Mouse (Mus musculus): ENCODE data around the gene Fam221a.
"Not testable (repeated sequence)": the region's sequence is repeated elsewhere in the genome, so short reads cannot be mapped to it uniquely, and the experiment has no call there.

The Fam221a gene

GRCm38 (mm10) chr6:49378328-49378727, 10.8 kb downstream of the Fam221a start:
- DNase-seq (ENCODE audit: low read depth, low spot score), result no peak

GRCm38 (mm10) chr6:49394276-49394675, 26.7 kb downstream of the Fam221a start:
- DNase-seq (ENCODE audit: low read depth, low spot score), result no peak

GRCm38 (mm10) chr6:49395316-49395715, 27.8 kb downstream of the Fam221a start, which contains the start of gene Stk31:
Gene Stk31, plus strand, starts transcription at chr6:49395604.
- DNase-seq (ENCODE audit: low read depth, low spot score), result no peak

- DNase-seq (ENCODE audit: low read depth, low spot score), result peak; percentile 51
These were observed 29.9 kb downstream of the Fam221a start for GRCm38 (mm10) chr6:49397466-49397865.

GRCm38 (mm10) chr6:49398365-49398764, 30.8 kb downstream of the Fam221a start:
- DNase-seq (ENCODE audit: low read depth, low spot score), result peak; percentile 44

- no peak for DNase-seq (ENCODE audit: low read depth, low spot score)
These were observed 43.3 kb downstream of the Fam221a start for GRCm38 (mm10) chr6:49410830-49411229.

GRCm38 (mm10) chr6:49412967-49413366, 45.4 kb downstream of the Fam221a start:
- not testable (repeated sequence) for DNase-seq (ENCODE audit: low read depth, low spot score)

GRCm38 (mm10) chr6:49415971-49416370, 48.4 kb downstream of the Fam221a start:
- no peak for DNase-seq (ENCODE audit: low read depth, low spot score)

- DNase-seq (ENCODE audit: low read depth, low spot score), result no peak
These were observed 69.8 kb downstream of the Fam221a start for GRCm38 (mm10) chr6:49437306-49437705.

All from mesoderm, embryonic 11.5 days (tissue).